Comparison of ENCODE assay signal across 8 mouse cellular contexts in the genomic region with DNA sequence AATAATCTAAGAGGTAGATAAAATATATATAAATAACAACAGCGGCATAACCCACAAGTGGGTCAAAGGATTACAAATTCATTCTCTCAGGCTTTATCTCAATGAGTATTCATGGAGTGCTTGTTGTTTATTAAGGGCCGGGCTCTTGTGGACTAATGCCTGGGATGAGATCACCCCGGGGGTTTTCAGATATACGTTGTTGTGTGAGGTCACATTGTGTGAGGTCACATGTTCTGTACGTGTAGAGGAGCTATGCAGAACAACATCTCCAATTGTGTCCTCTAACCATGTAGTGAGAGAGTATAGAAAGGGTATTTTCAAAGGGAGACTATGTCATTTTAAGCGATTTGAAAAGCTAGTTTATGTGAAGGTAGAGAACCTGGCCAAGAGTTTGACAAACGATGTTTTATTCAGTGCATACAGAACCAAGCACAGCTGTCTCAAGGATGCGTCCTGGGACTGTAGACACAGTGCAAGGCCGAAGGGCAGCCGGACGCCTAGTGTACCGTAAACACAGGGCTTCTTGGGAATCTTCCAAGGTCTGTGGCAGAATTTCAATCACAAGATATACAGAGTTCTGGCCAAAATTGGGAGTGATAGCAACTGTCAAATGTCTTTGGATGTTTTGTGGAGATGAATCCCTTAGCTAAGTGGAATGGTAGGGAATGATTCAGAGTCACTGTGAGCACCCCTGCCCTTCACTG.
A peak's percentile ranks its signal among the peaks of the same experiment; 100 is the strongest.
DNase-seq lines count a peak whose midpoint lies in the region; ATAC-seq and TF ChIP-seq lines count a peak whose summit lies in the region.

No protein-coding gene starts in this region.

- no peaks in the 10 kb centered on the region for H3K36me3 ChIP-seq in intestine, embryonic 15.5 days
- no peaks in the 10 kb centered on the region for H3K36me3 ChIP-seq in intestine, postnatal 0 days (ENCODE audit: control insufficient read depth, insufficient read depth)

- no peaks in the 10 kb centered on the region for H3K27me3 ChIP-seq in intestine, embryonic 15.5 days (replicated peaks)
- no peaks in the 10 kb centered on the region for H3K27me3 ChIP-seq in intestine, postnatal 0 days (replicated peaks; ENCODE audit: control insufficient read depth, insufficient read depth, low read length)

- no peak overlapping the region for H3K4me2 ChIP-seq in intestine, embryonic 15.5 days (replicated peaks)
- no peak overlapping the region for H3K4me2 ChIP-seq in intestine, postnatal 0 days (replicated peaks; ENCODE audit: low read depth)

- H3K9ac ChIP-seq in intestine, embryonic 15.5 days: no peak overlapping the region
- no peak overlapping the region for H3K9ac ChIP-seq in intestine, postnatal 0 days (ENCODE audit: low read depth, low read length)

- 0 out of 2 replicates have a peak, but pooled peaks cover 3% of the 10 kb centered on the region for H3K4me1 ChIP-seq in intestine, embryonic 15.5 days (replicated peaks)
- no peaks in the 10 kb centered on the region for H3K4me1 ChIP-seq in intestine, postnatal 0 days (replicated peaks; ENCODE audit: control insufficient read depth, insufficient read depth, low read length)

- 0 out of 2 replicates have a peak, but pooled peaks have one; percentile 17 for ATAC-seq in intestine, embryonic 15.5 days
- ATAC-seq in intestine, postnatal 0 days: no peak

- TF ChIP-seq CTCF in intestine, postnatal 0 days (IDR thresholded peaks at IDR 0.05; ENCODE audit: low read depth): no peak

- no peak overlapping the region for H3K4me3 ChIP-seq in intestine, embryonic 15.5 days (replicated peaks)
- no peak overlapping the region for H3K4me3 ChIP-seq in intestine, postnatal 0 days (ENCODE audit: low read depth, low read length)

- peak; percentile 60 for DNase-seq in adipocyte (ENCODE audit: low spot score)
- DNase-seq in adrenal gland, postnatal 14 days: peak; percentile 63
- DNase-seq in lung, postnatal 14 days: peak; percentile 73
- no peak for DNase-seq in thymus, postnatal 4 days
- no peak for DNase-seq in cerebellum, adult 8-10 months
- DNase-seq in embryo, embryonic 9.5 days (ENCODE audit: extremely low spot score): no peak

- H3K9me3 ChIP-seq in intestine, embryonic 15.5 days: no peaks in the 10 kb centered on the region
- H3K9me3 ChIP-seq in intestine, postnatal 0 days (ENCODE audit: control insufficient read depth): no peaks in the 10 kb centered on the region

- no peak overlapping the region for H3K27ac ChIP-seq in intestine, embryonic 15.5 days
- H3K27ac ChIP-seq in intestine, postnatal 0 days (ENCODE audit: low read depth, low read length): no peak overlapping the region

- 53% methylated on average over 12 of the region's 12 CpGs for WGBS in intestine, embryonic 15.5 days
- 70% methylated on average over 12 of the region's 12 CpGs for WGBS in intestine, postnatal 0 days

Comparison
In these comparisons a context has a peak if more than half of its experiments do, and no peak if none do; other contexts are left out.
1. DNase-seq: peak in adipocyte (single experiment), adrenal gland, postnatal 14 days (single experiment) and lung, postnatal 14 days (single experiment); none in thymus, postnatal 4 days (single experiment), cerebellum, adult 8-10 months (single experiment) and embryo, embryonic 9.5 days (single experiment).